Mouse (Mus musculus) brown adipose tissue, adult 24 weeks (tissue): ENCODE measurements around the gene Gfy. TPM values are rescaled to one million over a fixed set of nuclear protein-coding genes. Genes with fewer than 3 reads are reported as not detected.
"Not testable (repeated sequence)": the region's sequence is repeated elsewhere in the genome, so short reads cannot be mapped to it uniquely, and the experiment has no call there.

ENCODE experiments used
- H3K27ac ChIP-seq: fragments of 200-500 bp; replicated peaks from 2 replicates; pipeline ENCODE4 v1.5.1; 2012; ENCODE audit warnings: low read depth, mild to moderate bottlenecking, low read length
- H3K4me1 ChIP-seq: fragments of 200-500 bp; 2 replicates; pipeline ENCODE4 v1.6.1; 2012; ENCODE audit warnings: low read length, mixed read lengths; ENCODE audit not compliant: control insufficient read depth, insufficient read depth, insufficient read length
- H3K4me3 ChIP-seq: fragments of 200-500 bp; 2 replicates; pipeline ENCODE4 v1.5.1; 2012; ENCODE audit warnings: low read depth, mild to moderate bottlenecking, low read length, moderate library complexity; ENCODE audit not compliant: insufficient read depth
- polyA plus RNA-seq: library from polyadenylated mRNA; stranded (reverse); fragments of >200 nt; gene quantifications from 2 replicates; pipeline ENCODE4 v1.2.4, GENCODE M21; 2012; ENCODE audit not compliant: missing spikeins, insufficient read depth, insufficient read length

Gfy gene
- polyA plus RNA-seq, 1 experiment, result not detected

DNA sequence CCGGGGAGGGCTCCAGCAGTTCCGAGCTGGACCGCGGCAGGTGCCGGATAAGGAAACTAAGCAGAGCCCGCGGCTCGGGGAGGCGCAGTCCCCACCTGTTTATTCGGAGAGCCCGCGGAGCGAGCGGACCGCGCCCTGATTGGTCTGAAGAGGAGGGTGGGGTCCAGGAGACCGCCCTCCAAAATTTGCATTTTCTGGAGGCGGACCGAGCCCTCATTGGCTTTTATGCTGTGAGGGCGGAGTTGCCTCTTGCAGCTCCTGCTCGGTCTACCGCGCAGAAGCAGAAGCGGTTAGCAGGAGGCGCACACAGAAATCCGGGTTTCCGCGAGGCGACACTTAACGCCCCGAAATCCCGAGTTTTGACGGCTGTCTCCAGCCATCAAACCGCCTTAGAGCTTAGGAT, 2.8 kb upstream of the Gfy start:
- Histone ChIP-seq H3K27ac (no peak overlapping the region), H3K4me3 (peak overlapping the region; percentile 40), H3K4me1 (peaks cover 4% of the 10 kb centered on the region; the same call in 1 of the 2 replicates)

DNA sequence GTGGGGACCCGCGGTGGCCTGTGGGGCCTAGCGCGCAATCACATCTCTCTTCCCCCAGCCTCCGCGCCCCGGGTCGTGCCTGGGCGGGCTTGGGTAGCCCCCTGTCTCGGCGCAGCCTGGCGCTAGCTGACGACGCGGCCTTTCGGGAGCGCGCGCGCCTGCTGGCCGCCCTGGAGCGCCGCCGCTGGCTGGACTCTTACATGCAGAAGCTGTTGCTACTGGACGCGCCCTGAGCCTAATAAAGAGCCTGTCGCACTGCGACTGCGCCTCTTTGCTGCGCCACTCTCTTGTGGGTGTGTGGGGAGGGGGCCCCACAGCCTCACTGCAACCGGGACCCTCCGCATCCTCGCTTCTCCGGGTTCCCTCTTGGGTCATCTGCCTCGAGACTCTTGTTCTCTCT, 2.2 kb upstream of the Gfy start:
- Histone ChIP-seq H3K4me3 (no peak overlapping the region), H3K4me1 (peaks cover 4% of the 10 kb centered on the region; the same call in 1 of the 2 replicates), H3K27ac (no peak overlapping the region)

DNA sequence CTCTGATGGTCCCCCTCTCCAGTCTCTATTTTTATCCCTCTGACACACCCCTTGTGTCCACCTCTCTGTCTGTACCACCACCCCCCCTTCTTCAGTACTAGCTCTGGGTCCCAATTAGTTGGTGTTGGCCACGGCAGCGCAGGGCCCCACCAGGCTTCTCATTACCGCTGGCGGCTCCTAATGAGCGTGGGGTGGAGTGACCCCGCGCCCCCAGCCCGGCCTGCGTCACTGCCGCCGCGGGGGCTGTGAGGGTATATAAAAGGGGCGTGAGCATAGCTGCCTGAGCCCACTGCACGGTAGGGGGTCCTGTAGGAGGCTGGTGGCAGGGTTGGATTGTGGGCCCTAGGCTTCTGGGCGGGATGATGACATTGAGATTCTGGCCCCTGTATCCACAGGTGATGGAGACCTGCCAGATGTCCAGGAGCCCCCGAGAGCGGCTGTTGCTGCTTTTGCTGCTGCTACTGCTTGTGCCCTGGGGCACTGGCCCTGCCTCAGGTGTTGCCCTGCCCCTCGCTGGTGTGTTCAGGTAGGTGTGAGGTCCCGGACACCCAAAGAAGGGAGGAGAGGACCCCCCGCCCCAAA, 1.6 kb upstream of the Gfy start, which contains the start of gene Pth2:
TSS of gene Pth2 (plus strand) at position 100 of the 582 bp plus-strand sequence.
- no peak within 1 kb of the TSS for H3K27ac ChIP-seq
- H3K4me3 ChIP-seq, result no peak within 1 kb of the TSS
- peaks cover 4% of the 10 kb centered on the region; the same call in 1 of the 2 replicates for H3K4me1 ChIP-seq

DNA sequence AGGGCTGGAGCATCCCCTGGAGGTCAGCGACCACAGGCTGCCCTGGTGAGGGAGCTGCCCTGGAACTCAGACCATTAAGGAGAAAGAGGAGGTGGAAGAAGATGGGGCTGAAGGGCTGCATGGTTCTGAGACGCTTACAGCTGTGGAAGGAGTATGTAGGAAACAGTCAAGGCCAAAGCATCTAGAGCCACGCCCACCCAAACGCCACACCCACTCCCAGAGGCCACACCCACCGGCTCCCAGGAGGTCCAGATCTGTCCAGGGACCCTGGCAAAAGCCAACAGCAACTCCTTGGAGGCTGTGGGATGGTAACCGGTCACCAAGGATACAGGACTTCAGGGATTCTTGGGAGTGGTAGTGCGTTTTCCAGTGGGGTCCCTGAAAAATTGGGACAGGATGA, 819 bp downstream of the Gfy start:
- Histone ChIP-seq H3K27ac (no peak overlapping the region), H3K4me1 (peaks cover 4% of the 10 kb centered on the region; the same call in 1 of the 2 replicates), H3K4me3 (no peak overlapping the region)

DNA sequence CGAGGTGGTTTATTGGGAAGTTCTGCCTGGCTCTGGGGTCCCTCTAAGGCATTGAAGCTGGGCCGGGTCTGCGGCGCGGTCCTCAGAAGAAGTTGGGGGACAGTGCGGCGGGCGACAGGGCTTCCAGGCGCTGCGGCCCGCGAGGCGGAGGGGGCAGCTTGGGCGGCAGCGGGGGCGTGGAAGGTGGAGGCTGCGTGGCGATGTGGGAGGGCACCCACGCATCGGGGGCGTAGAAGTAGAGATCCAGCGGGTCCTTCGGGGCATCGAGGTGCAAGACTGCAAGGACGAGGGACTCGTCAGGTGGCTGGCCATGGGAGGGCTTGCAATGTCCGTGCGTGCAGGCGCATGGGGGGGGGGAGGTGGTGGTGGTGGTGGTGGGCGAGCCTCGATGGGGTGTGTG, 3.0 kb downstream of the Gfy start:
- Histone ChIP-seq H3K4me1 (no peaks in the 10 kb centered on the region), H3K4me3 (no peak overlapping the region), H3K27ac (no peak overlapping the region)

DNA sequence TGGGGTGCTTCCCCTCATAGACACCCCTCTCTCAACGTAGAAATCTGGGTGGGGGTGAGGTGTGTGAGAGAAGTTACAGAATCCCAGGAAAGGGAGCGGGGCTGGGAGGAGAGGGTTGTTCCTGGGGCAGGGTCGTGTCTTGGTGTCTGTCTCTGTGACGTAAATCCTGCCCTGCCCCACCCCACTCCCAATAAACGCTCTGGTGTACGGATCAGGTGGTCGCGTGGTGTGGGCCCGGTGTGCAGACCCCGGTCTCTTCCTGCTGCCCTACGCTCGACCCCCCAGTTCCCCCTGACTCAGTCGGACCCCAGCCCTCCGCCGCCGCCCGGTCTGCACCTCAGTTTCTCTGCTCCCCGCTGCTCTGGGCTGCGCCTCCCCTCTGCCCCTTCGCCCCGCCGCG, 3.4 kb downstream of the Gfy start:
- H3K4me1 ChIP-seq, result no peaks in the 10 kb centered on the region
- no peak overlapping the region for H3K4me3 ChIP-seq
- no peak overlapping the region for H3K27ac ChIP-seq

DNA sequence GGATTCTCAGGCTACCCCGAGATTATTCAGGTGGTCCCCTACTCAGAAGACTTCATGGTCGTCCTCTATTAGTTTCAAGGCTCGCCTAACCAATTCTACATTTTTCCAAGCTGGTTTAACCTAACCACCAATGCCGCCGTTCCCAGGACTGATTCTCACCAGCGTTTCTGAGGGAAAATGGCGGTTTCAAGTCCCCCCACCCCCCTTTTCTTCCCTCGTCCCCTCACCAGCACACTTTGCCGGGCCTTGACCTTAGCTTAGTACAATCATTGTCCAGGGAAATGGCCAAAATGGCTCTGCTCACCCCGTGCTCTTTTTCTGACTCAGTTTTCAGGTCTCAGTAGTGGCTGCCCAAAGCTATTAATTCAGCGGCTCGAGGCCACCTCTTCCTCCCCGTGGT, 4.0 kb downstream of the Gfy start:
- no peak overlapping the region for H3K4me3 ChIP-seq
- no peaks in the 10 kb centered on the region for H3K4me1 ChIP-seq
- H3K27ac ChIP-seq, result no peak overlapping the region

DNA sequence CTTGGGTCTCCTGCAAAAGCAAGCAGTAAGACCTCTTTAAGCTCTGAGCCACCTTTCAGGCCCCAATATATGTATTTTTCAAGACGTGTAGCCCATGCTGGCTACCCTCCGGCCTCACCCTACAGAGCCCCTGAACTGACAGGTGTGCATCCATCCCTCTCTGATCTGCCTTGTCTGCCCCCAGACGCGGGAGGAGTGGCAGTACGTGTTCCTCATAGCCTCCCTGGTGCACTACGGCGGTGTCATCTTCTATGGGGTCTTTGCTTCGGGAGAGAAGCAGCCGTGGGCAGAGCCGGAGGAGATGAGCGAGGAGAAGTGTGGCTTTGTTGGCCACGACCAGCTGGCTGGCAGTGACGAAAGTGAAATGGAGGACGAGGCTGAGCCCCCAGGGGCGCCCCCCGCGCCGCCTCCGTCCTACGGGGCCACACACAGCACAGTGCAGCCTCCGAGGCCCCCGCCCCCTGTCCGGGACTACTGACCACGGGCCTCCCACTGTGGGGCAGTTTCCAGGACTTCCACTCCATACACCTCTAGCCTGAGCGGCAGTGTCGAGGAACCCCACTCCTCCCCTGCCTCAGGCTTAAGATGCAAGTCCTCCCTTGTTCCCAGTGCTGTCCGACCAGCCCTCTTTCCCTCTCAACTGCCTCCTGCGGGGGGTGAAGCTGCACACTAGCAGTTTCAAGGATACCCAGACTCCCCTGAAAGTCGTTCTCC, 4.6 kb downstream of the Gfy start:
- Histone ChIP-seq H3K4me1 (no peaks in the 10 kb centered on the region), H3K27ac (no peak overlapping the region), H3K4me3 (no peak overlapping the region)

DNA sequence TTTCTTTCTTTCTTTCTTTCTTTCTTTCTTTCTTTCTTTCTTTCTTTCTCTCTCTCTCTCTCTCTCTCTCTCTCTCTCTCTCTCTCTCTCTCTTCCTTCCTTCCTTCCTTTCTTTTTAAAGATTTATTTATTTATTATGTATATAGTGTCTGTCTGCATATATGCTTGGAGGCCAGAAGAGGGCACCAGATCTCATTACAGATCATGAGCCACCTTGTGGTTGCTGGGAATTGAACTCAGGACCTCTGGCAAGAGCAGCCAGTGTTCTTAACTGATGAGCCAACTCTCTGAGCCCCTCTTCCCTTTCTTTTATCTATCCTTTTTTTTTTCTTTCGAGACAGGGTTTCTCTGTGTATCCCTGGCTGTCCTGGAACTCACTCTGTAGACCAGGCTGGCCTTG, 5.6 kb downstream of the Gfy start:
- not testable (repeated sequence) for H3K4me3 ChIP-seq, H3K4me1 ChIP-seq, H3K27ac ChIP-seq

DNA sequence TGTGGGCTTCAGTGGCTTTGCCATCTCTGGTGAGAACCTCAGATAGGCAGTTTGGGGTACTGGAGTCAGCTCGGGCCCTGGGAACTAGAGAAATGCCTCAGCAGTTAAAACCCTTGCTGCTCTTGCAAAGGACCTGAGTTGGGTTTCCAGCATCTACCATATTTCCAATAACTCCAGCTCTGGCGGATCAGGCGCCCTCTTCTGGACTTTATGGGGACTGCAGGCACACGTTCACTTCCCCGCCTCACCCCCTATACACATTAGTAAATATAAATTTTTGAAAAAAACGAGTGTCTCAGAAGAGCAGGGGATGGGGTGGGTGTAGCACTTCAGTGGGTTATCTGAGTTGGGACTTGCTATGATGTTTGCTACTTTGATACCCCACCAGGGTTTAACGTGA, 6.4 kb downstream of the Gfy start:
- Histone ChIP-seq H3K4me1 (no peaks in the 10 kb centered on the region; the same call in 1 of the 2 replicates), H3K27ac (no peak overlapping the region), H3K4me3 (no peak overlapping the region)

DNA sequence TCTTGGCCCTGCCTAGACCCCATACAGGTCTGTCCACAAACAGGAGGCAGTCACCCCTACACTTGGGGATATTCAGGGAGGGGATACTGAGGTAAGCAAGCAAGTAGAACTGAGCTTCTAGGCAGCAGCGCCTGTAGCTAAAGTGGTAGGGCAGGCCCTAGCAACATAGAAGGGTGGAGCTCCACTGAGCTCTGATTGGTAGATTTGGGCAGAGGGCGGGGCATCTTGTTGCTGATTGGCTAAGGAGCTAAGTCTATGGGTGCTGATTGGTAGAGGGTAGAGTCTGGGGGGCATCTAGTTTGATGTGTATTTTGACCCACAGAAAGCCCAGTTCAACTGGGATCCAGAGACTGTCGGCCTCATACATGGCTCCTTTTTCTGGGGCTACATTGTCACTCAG, 9.9 kb downstream of the Gfy start:
- H3K27ac ChIP-seq, result no peak overlapping the region
- no peak overlapping the region for H3K4me3 ChIP-seq
- no peaks in the 10 kb centered on the region; the same call in 1 of the 2 replicates for H3K4me1 ChIP-seq

DNA sequence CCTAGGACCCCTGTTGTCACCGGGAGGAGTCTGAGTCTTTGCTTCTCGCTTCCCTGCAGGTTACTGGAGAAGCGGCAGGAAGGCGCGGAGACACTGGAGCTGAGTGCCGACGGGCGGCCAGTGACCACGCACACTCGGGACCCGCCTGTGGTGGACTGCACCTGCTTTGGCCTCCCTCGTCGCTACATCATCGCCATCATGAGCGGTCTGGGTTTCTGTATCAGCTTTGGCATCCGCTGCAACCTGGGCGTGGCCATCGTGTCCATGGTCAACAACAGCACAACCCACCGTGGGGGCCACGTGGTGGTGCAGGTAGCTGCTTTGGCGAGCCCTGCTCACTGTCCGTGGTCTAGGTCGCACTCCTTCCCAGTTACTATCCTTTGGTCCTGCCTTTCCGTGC, 10.7 kb downstream of the Gfy start:
- H3K4me1 ChIP-seq, result no peaks in the 10 kb centered on the region; the same call in 1 of the 2 replicates
- no peak overlapping the region for H3K27ac ChIP-seq
- no peak overlapping the region for H3K4me3 ChIP-seq

DNA sequence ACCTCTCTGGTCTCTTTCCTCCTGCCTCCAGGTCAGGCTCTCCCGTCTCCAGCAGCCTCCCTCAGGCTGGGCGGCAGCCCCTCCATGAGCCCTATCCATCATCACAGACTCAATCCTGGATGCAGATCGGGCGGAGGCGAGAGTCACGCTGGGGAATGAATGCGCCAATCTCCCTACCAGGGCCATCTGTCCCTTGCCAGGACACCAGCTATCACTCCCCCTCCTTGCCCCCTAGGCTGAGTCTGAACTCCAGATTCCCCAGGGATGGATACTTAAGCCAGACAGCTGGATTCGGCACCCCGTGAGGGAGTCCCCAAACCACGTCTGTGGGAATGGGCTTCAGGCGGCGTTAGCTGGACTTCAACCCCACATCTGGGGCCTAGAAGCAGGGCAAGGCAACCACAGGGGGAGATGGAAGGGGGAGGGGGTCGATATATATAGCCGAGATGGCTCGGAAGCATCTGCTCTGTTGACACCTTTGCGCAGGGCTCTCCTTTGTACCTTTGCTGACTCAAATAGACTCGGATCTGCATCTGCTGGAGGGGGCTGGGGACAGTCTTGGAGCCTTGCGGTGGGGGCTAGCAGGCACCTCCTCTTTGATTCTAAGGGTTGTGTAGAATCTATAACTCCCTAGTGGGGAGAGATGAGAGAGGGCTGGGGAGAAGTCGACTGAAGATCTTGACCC, 11.5 kb downstream of the Gfy start:
- H3K27ac ChIP-seq, result no peak overlapping the region
- H3K4me1 ChIP-seq, result no peaks in the 10 kb centered on the region; the same call in 1 of the 2 replicates
- no peak overlapping the region for H3K4me3 ChIP-seq

DNA sequence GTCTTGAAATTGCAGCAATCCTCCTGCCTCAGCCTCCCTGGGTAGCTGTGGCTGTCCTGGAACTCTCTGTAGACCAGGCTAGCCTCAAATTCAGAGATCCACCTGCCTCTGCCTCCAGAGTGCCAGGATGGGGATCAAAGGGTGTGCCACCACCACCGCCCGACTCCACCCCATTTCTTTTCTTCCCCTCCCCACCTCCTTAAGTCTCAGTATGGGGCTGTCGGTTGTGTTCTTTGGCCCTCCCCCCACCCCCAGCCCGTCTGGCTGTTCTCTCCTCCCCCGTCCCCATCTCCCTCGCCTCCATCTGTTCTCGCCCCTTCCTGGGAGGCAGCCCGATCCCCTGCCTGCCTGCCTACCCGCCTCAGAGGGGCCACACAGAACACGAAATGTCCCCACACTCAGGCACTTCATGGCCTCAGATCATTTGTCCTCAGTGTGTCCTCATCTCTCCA, 12.4 kb downstream of the Gfy start:
- Histone ChIP-seq H3K27ac (no peak overlapping the region), H3K4me1 (no peaks in the 10 kb centered on the region; the same call in 1 of the 2 replicates), H3K4me3 (no peak overlapping the region)

DNA sequence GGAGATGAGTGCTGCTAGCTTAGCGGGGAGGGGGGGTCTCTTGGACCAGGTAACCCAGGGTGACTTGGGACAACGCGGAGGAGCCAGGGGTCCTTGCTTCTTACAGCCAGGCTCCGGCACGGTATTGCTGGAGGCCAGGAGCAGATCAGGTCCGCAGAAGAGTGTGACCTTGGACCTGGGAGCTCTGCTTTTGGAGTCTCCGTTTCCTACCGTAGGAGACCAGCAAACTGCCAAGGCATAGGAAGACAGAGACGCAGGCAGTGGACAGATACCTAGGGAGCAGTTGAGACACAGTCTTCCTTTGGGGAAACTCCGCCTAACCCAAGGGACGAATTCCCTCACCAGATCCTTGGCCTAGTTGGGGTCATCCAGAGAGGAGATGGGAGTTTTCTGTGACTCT, 13.7 kb downstream of the Gfy start:
- Histone ChIP-seq H3K4me3 (no peak overlapping the region), H3K4me1 (no peaks in the 10 kb centered on the region; the same call in 1 of the 2 replicates), H3K27ac (no peak overlapping the region)
